Mouse (Mus musculus) bone marrow, adult 2 months (tissue): ENCODE results near the gene Slc6a20a. TPM values are rescaled to one million over a fixed set of nuclear protein-coding genes. Genes with fewer than 3 reads are reported as not detected.

Experiments
- H3K27ac ChIP-seq: fragments of 200-500 bp; 2 replicates; pipeline ENCODE4 v1.5.1; 2012; ENCODE audit warnings: low read depth, mild to moderate bottlenecking, control low read depth, inconsistent platforms, low read length; ENCODE audit not compliant: control insufficient read depth, poor library complexity, insufficient read depth
- H3K4me1 ChIP-seq: fragments of 200-500 bp; 2 replicates; pipeline ENCODE4 v1.6.1; 2011; ENCODE audit warnings: low read length; ENCODE audit not compliant: control insufficient read depth, insufficient read depth
- H3K4me3 ChIP-seq: fragments of 200-500 bp; replicated peaks from 2 replicates; pipeline ENCODE3; 2011; ENCODE audit warnings: mild to moderate bottlenecking, low read depth, low read length, control low read depth; ENCODE audit not compliant: control insufficient read depth
- CTCF ChIP-seq: fragments of 200-500 bp; IDR thresholded peaks from 2 replicates; pipeline ENCODE4 v1.5.1; 2011; ENCODE audit warnings: low read length, control low read depth; ENCODE audit not compliant: control insufficient read depth, insufficient read depth
- WGBS: fragments of 180-500 bp; shearing (Covaris S2); methylation state at CpG from one replicate; pipeline ENCODE4 v1.1.7; 2018; 5-methylcytosine and 5-hydroxymethylcytosine counted together
- polyA plus RNA-seq: library from polyadenylated mRNA; stranded (reverse); fragments of >200 nt; gene quantifications from 2 replicates; pipeline ENCODE4 v1.2.4, GENCODE M21; 2011; ENCODE audit warnings: low replicate concordance; ENCODE audit not compliant: missing spikeins, insufficient read depth, insufficient read length

The Slc6a20a gene
- polyA plus RNA-seq, 1 experiment, result 20.2 TPM

DNA sequence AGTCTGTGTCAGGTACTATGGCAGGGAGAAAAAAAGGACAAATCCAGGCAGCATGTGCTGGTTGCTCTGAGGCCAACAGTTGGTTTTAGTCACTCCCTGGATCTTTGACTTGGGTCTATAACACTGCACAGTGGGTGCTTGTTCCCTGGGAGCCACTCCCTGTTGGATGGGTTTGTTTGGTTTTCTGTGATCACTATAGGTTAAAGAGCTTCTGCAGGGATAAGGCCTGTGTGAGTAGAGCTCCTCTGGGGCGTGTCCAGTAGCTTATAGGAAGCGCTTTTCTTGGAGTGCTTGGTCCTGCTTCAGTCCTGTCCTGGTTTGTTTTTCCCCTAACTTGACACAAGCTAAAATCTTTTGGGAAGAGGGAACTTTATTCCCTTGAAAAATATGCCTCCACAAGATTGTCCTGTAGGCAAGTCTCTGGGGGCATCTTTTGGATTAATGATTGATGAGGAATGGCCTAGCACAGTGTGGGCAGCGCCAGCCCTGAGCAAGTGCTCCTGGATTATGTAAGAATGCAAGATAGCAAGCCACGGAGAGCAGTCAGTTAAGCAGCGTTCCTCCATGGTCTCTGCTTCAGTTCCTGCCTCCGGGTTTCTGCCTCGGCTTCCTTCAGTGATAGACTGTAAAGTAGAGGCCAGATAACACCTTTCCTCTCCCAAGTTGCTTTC lies 89.3 kb downstream of the Slc6a20a start:
- TF ChIP-seq CTCF, result no peak
- 65% methylated on average over 7 of the region's 7 CpGs for WGBS
- no peak overlapping the region for H3K4me3 ChIP-seq
- H3K27ac ChIP-seq, result no peak overlapping the region
- H3K4me1 ChIP-seq, result no peaks in the 10 kb centered on the region

Other genes with a start within 250 kb of the Slc6a20a start
- 16.0 and 19.0 TPM in 2 replicates for gene Limd1, start 200.2 kb downstream of the Slc6a20a start, polyA plus RNA-seq
- 5.8 and 9.0 TPM in 2 replicates for gene Sacm1l, start 149.1 kb downstream of the Slc6a20a start, polyA plus RNA-seq
- 3.1 and 7.7 TPM in 2 replicates for gene Slc6a20b, start 46.3 kb downstream of the Slc6a20a start, polyA plus RNA-seq
- 0.25 and 0.97 TPM in 2 replicates for gene Ccr9, start 446 bp downstream of the Slc6a20a start, polyA plus RNA-seq
- gene Lztfl1, start 38.8 kb upstream of the Slc6a20a start, polyA plus RNA-seq, result 5.9 and 10.7 TPM in 2 replicates
- gene Cxcr6, start 127.6 kb upstream of the Slc6a20a start, polyA plus RNA-seq, result not detected in 2 replicates
- 5.2 and 12.2 TPM in 2 replicates for gene Fyco1, start 173.0 kb upstream of the Slc6a20a start, polyA plus RNA-seq
- gene Xcr1, start 183.1 kb upstream of the Slc6a20a start, polyA plus RNA-seq, result not detected in 2 replicates